Mouse (Mus musculus): ENCODE measurements around the gene D6Ertd527e. TPM values are rescaled to one million over a fixed set of nuclear protein-coding genes. Genes with fewer than 3 reads are reported as not detected.

The D6Ertd527e gene
- total RNA-seq, 1 experiment: not detected

DNA sequence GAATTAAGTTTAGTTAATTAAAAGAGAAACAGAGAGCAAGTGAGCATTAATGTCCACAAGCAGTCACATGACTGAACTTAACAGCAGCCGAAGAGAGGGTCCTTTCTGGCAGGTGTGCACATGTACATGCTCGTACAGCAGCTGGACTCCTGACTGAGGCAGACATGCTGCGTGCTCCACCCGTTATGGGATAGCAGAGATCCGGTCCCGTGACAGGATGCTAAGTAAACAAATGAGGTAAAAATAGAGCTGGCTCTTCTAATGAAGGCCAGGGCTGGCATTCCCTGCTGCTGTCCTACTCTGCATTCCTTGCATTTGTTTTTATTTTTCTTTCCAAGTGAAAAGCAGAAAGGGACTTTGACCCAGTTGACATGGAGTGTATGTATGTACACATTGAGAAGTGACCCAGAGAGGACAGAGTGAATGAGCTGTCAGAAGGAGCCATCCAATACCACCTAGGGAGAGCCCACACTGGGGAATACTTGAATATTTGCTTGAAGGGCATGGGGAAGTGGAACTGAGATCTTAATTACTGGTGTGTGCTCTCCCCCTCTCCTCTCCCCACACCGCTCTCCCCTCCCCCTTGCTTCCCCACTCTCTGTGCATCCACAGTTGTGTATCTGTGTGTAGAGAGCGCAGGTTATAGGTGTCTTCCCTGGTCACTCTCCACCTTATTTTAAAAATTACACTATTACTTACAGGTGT lies 22.7 kb downstream of the D6Ertd527e start:
- no peaks in the 10 kb centered on the region for H3K9me3 ChIP-seq (ENCODE audit: control insufficient read depth, insufficient read depth, low read depth, low read length)
- H3K4me1 ChIP-seq (ENCODE audit: control insufficient read depth in 2 of 2, insufficient read depth in 2 of 2, low read length in 2 of 2, poor library complexity in 1 of 2): no peaks in the 10 kb centered on the region
- H3K4me3 ChIP-seq (ENCODE audit: insufficient read depth in 1 of 2, low read depth in 1 of 2, low read length in 2 of 2, poor library complexity in 1 of 2, severe bottlenecking in 1 of 2): no peak overlapping the region
- TF ChIP-seq MAFK (IDR thresholded peaks at IDR 0.05; ENCODE audit: insufficient read depth, low read depth, low read length) (no peak), CHD2 (IDR thresholded peaks at IDR 0.05; ENCODE audit: low read depth, low read length) (no peak), ZC3H11A (IDR thresholded peaks at IDR 0.05; ENCODE audit: borderline replicate concordance, low read depth, low read length) (no peak), HCFC1 (IDR thresholded peaks at IDR 0.05; ENCODE audit: borderline replicate concordance, insufficient read depth, low read length) (no peak), ZNF384 (IDR thresholded peaks at IDR 0.05; ENCODE audit: low read depth, low read length) (no peak)
- no peak overlapping the region for H3K27ac ChIP-seq (ENCODE audit: insufficient read depth, low read depth, low read length, poor library complexity, severe bottlenecking)
- H3K36me3 ChIP-seq (ENCODE audit: control insufficient read depth, insufficient read depth, low read length, poor library complexity, severe bottlenecking): no peaks in the 10 kb centered on the region
- H3K9ac ChIP-seq (ENCODE audit: insufficient read depth, low read depth, low read length, poor library complexity, severe bottlenecking): no peak overlapping the region
- DNase-seq (ENCODE audit: low read depth, low spot score): no peak
- in situ Hi-C loops (cut with MboI; ENCODE audit: low sequenced_read_pairs in 2 of 2, unreplicated experiment in 2 of 2): no loop called here

DNA sequence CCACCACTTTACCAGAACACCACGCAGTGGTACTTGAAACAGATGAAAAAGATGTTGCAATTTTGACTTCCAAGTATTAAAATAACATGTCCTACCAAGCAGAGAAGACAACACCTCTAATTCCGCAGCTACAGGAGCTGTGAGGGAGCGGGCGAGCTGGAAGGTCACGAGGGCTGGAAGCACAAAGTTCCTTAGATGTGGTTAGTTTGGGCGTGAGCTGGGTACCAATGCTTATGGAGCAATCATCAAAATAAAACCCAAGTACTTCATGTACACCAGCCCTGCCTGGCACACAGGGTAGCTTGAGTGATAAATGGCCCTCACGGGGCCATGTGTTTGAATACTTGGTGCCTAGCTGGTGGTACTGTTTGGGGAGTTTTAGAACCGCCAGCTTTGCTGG lies 25.3 kb downstream of the D6Ertd527e start:
- no peak overlapping the region for H3K9ac ChIP-seq (ENCODE audit: insufficient read depth, low read depth, low read length, poor library complexity, severe bottlenecking)
- no peak overlapping the region for H3K27ac ChIP-seq (ENCODE audit: insufficient read depth, low read depth, low read length, poor library complexity, severe bottlenecking)
- in situ Hi-C loops (cut with MboI; ENCODE audit: low sequenced_read_pairs in 2 of 2, unreplicated experiment in 2 of 2): no loop called here
- no peaks in the 10 kb centered on the region for H3K9me3 ChIP-seq (ENCODE audit: control insufficient read depth, insufficient read depth, low read depth, low read length)
- no peaks in the 10 kb centered on the region for H3K4me1 ChIP-seq (ENCODE audit: control insufficient read depth in 2 of 2, insufficient read depth in 2 of 2, low read length in 2 of 2, poor library complexity in 1 of 2)
- TF ChIP-seq MAFK (IDR thresholded peaks at IDR 0.05; ENCODE audit: insufficient read depth, low read depth, low read length) (no peak), CHD2 (IDR thresholded peaks at IDR 0.05; ENCODE audit: low read depth, low read length) (no peak), HCFC1 (IDR thresholded peaks at IDR 0.05; ENCODE audit: borderline replicate concordance, insufficient read depth, low read length) (no peak), ZC3H11A (IDR thresholded peaks at IDR 0.05; ENCODE audit: borderline replicate concordance, low read depth, low read length) (no peak), ZNF384 (IDR thresholded peaks at IDR 0.05; ENCODE audit: low read depth, low read length) (no peak)
- no peaks in the 10 kb centered on the region for H3K36me3 ChIP-seq (ENCODE audit: control insufficient read depth, insufficient read depth, low read length, poor library complexity, severe bottlenecking)
- no peak overlapping the region for H3K4me3 ChIP-seq (ENCODE audit: insufficient read depth in 1 of 2, low read depth in 1 of 2, low read length in 2 of 2, poor library complexity in 1 of 2, severe bottlenecking in 1 of 2)
- DNase-seq (ENCODE audit: low read depth, low spot score): no peak

DNA sequence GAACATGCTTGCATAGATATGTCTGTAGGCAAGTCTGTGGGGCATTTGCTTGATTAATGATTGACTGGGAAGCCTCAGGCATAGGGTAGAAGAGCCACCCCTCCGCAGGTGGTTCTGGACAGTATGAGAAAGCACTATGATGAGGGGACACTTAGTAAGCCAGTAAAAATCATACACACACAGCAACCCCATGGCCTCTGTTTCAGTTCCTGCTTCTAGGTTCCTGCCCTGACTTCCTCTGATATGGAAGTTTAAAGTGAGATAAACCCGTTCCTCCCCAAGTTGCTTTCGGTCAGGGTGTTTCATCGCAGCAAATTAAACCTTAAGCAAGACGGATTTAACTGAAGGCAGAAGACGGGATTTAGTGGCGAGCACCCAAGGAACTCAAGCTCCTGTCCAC lies 26.1 kb downstream of the D6Ertd527e start:
- Histone ChIP-seq H3K4me1 (ENCODE audit: control insufficient read depth in 2 of 2, insufficient read depth in 2 of 2, low read length in 2 of 2, poor library complexity in 1 of 2) (no peaks in the 10 kb centered on the region), H3K27ac (ENCODE audit: insufficient read depth, low read depth, low read length, poor library complexity, severe bottlenecking) (no peak overlapping the region), H3K9me3 (ENCODE audit: control insufficient read depth, insufficient read depth, low read depth, low read length) (no peaks in the 10 kb centered on the region), H3K9ac (ENCODE audit: insufficient read depth, low read depth, low read length, poor library complexity, severe bottlenecking) (no peak overlapping the region), H3K36me3 (ENCODE audit: control insufficient read depth, insufficient read depth, low read length, poor library complexity, severe bottlenecking) (no peaks in the 10 kb centered on the region), H3K4me3 (ENCODE audit: insufficient read depth in 1 of 2, low read depth in 1 of 2, low read length in 2 of 2, poor library complexity in 1 of 2, severe bottlenecking in 1 of 2) (no peak overlapping the region)
- TF ChIP-seq ZC3H11A (IDR thresholded peaks at IDR 0.05; ENCODE audit: borderline replicate concordance, low read depth, low read length) (no peak), CHD2 (IDR thresholded peaks at IDR 0.05; ENCODE audit: low read depth, low read length) (no peak), ZNF384 (IDR thresholded peaks at IDR 0.05; ENCODE audit: low read depth, low read length) (no peak)
- DNase-seq (ENCODE audit: low read depth, low spot score): no peak
- in situ Hi-C loops (cut with MboI; ENCODE audit: low sequenced_read_pairs in 2 of 2, unreplicated experiment in 2 of 2): no loop called here

DNA sequence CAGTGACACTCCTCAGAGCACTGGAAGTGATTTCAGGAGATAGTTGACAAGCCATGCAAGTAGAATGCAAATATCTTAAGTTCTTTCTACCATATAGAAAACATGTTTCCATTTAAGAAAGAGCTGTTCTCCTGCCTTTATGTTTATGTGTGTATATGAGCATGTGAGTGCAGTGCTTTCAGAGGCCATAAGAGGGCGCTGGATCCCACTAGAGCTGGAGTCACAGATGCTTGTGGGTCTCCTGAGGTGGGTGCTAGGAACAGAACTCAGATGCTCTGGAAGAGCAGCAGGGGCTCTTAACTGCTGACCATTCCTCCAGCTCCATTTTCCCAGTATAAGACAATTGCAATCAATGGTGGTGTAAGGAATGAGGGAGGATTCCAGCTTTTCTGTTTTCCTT lies 26.5 kb downstream of the D6Ertd527e start:
- H3K9ac ChIP-seq (ENCODE audit: insufficient read depth, low read depth, low read length, poor library complexity, severe bottlenecking): no peak overlapping the region
- no peaks in the 10 kb centered on the region for H3K4me1 ChIP-seq (ENCODE audit: control insufficient read depth in 2 of 2, insufficient read depth in 2 of 2, low read length in 2 of 2, poor library complexity in 1 of 2)
- TF ChIP-seq HCFC1 (IDR thresholded peaks at IDR 0.05; ENCODE audit: borderline replicate concordance, insufficient read depth, low read length) (no peak), ZNF384 (IDR thresholded peaks at IDR 0.05; ENCODE audit: low read depth, low read length) (no peak), ZC3H11A (IDR thresholded peaks at IDR 0.05; ENCODE audit: borderline replicate concordance, low read depth, low read length) (no peak), MAFK (IDR thresholded peaks at IDR 0.05; ENCODE audit: insufficient read depth, low read depth, low read length) (no peak), CHD2 (IDR thresholded peaks at IDR 0.05; ENCODE audit: low read depth, low read length) (no peak)
- no peak overlapping the region for H3K27ac ChIP-seq (ENCODE audit: insufficient read depth, low read depth, low read length, poor library complexity, severe bottlenecking)
- in situ Hi-C loops (cut with MboI; ENCODE audit: low sequenced_read_pairs in 2 of 2, unreplicated experiment in 2 of 2): no loop called here
- H3K4me3 ChIP-seq (ENCODE audit: insufficient read depth in 1 of 2, low read depth in 1 of 2, low read length in 2 of 2, poor library complexity in 1 of 2, severe bottlenecking in 1 of 2): no peak overlapping the region
- H3K9me3 ChIP-seq (ENCODE audit: control insufficient read depth, insufficient read depth, low read depth, low read length): no peaks in the 10 kb centered on the region
- no peak for DNase-seq (ENCODE audit: low read depth, low spot score)
- H3K36me3 ChIP-seq (ENCODE audit: control insufficient read depth, insufficient read depth, low read length, poor library complexity, severe bottlenecking): no peaks in the 10 kb centered on the region

DNA sequence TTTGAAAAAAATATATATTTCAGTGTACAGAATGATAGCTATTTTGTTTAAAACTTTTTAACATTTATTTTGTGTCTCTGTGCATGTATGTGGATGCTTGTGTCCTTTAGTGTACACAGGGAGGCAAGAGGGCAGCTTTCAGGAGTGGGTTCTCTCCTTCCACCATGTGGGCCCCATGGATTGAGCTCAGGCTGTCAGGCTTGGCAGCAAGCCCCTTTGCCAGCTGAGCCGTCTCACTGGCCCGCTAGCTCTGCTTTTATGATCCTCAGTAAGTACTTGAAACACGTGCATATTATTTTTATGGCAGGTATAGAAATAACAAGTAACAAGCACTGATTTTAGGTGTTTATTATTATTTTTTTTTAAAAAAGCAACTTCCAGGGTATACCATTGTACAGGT lies 29.0 kb downstream of the D6Ertd527e start:
- in situ Hi-C loops (cut with MboI; ENCODE audit: low sequenced_read_pairs in 2 of 2, unreplicated experiment in 2 of 2): no loop called here
- TF ChIP-seq HCFC1 (IDR thresholded peaks at IDR 0.05; ENCODE audit: borderline replicate concordance, insufficient read depth, low read length): no peak
- no peak overlapping the region for H3K9ac ChIP-seq (ENCODE audit: insufficient read depth, low read depth, low read length, poor library complexity, severe bottlenecking)

More for the DNA sequence above, 29.0 kb downstream of the D6Ertd527e start:
- Histone ChIP-seq H3K36me3 (ENCODE audit: control insufficient read depth, insufficient read depth, low read length, poor library complexity, severe bottlenecking) (no peaks in the 10 kb centered on the region), H3K4me1 (ENCODE audit: control insufficient read depth in 2 of 2, insufficient read depth in 2 of 2, low read length in 2 of 2, poor library complexity in 1 of 2) (no peaks in the 10 kb centered on the region), H3K9me3 (ENCODE audit: control insufficient read depth, insufficient read depth, low read depth, low read length) (no peaks in the 10 kb centered on the region), H3K27ac (ENCODE audit: insufficient read depth, low read depth, low read length, poor library complexity, severe bottlenecking) (no peak overlapping the region), H3K4me3 (ENCODE audit: insufficient read depth in 1 of 2, low read depth in 1 of 2, low read length in 2 of 2, poor library complexity in 1 of 2, severe bottlenecking in 1 of 2) (no peak overlapping the region)
- no peak for DNase-seq (ENCODE audit: low read depth, low spot score)

Data from ES-E14 (cell line).